24 mouse cellular contexts compared by ENCODE assay signal in the genomic region with DNA sequence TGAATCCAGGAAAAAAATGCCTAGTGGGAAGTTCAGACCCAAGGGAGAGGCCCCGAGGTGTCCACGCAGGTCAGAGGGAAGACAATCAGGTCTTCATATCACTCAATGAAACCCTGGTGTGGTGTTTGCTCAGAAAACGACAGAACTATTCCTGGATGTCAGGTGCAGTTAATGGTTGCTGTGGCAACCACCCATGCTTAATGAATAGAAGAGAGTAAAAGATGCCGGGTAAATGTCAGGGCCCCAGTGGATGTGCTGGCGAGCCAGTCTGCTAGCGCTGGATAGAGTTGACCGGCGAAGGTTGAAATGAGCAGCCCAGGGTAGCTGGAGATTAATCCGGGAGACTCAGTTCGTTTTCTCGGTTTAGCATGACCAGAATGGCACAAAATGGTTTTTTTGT.
DNase-seq lines count a peak whose midpoint lies in the region; ATAC-seq and TF ChIP-seq lines count a peak whose summit lies in the region.
"Had no signal": no experiment of that assay in that cellular context is flagged by ENCODE, and none has a peak within 500 bp of the region (broad histone marks: within the 10 kb centered on the region; RNA-seq: fewer than 3 reads in every experiment).

No protein-coding gene starts in this region.

- no peak overlapping the region for H3K9ac ChIP-seq in forebrain, embryonic 12.5 days
- H3K9ac ChIP-seq in forebrain, embryonic 15.5 days (replicated peaks): no peak overlapping the region
- H3K9ac ChIP-seq in hindbrain, embryonic 13.5 days: no peak overlapping the region
- H3K9ac ChIP-seq in midbrain, embryonic 14.5 days (replicated peaks; ENCODE audit: low read length): no peak overlapping the region
- H3K9ac ChIP-seq: embryonic facial prominence, embryonic 13.5 days; limb, embryonic 12.5 days; liver, embryonic 12.5 days; stomach, embryonic 15.5 days had no signal

- no peak overlapping the region for H3K27ac ChIP-seq in forebrain, embryonic 12.5 days
- H3K27ac ChIP-seq in forebrain, embryonic 15.5 days (replicated peaks): no peak overlapping the region; the same call in 1 of the 2 replicates
- 0 out of 2 replicates have a peak overlapping the region, but pooled peaks have one; percentile 39 for H3K27ac ChIP-seq in layer of hippocampus, adult 2 months
- peak overlapping the region; percentile 13 for H3K27ac ChIP-seq in hindbrain, embryonic 13.5 days
- H3K27ac ChIP-seq in midbrain, embryonic 14.5 days (replicated peaks; ENCODE audit: low read depth, low read length): 0 out of 2 replicates have a peak overlapping the region, but pooled peaks have one; percentile 20
- H3K27ac ChIP-seq: embryonic facial prominence, embryonic 13.5 days; kidney, postnatal 0 days; limb, embryonic 12.5 days; liver, embryonic 12.5 days; stomach, embryonic 15.5 days had no signal

- TF ChIP-seq CTCF in layer of hippocampus, adult 2 months (conservative IDR thresholded peaks at IDR 0.05): no peak

- peak; percentile 73 for ATAC-seq in forebrain, embryonic 12.5 days (ENCODE audit: low FRiP score)
- ATAC-seq in forebrain, embryonic 15.5 days (replicated peaks): no peak
- no peak for ATAC-seq in hindbrain, embryonic 13.5 days (ENCODE audit: low FRiP score)
- no peak for ATAC-seq in midbrain, embryonic 14.5 days (ENCODE audit: low FRiP score, low TSS enrichment)
- ATAC-seq: activated CD4-positive, CD25-positive, alpha-beta regulatory T cell, adult 4 months; liver, embryonic 12.5 days had no signal

- H3K4me3 ChIP-seq in forebrain, embryonic 12.5 days (replicated peaks): no peak overlapping the region
- H3K4me3 ChIP-seq in forebrain, embryonic 15.5 days: no peak overlapping the region
- no peak overlapping the region for H3K4me3 ChIP-seq in layer of hippocampus, adult 2 months
- no peak overlapping the region for H3K4me3 ChIP-seq in hindbrain, embryonic 13.5 days
- no peak overlapping the region for H3K4me3 ChIP-seq in midbrain, embryonic 14.5 days (replicated peaks; ENCODE audit: low read depth, low read length)
- H3K4me3 ChIP-seq: embryonic facial prominence, embryonic 13.5 days; limb, embryonic 12.5 days; liver, embryonic 12.5 days; stomach, embryonic 15.5 days had no signal

- H3K4me1 ChIP-seq in forebrain, embryonic 12.5 days: peaks cover 13% of the 10 kb centered on the region
- peaks cover 16% of the 10 kb centered on the region for H3K4me1 ChIP-seq in forebrain, embryonic 15.5 days
- peaks cover 12% of the 10 kb centered on the region for H3K4me1 ChIP-seq in hindbrain, embryonic 13.5 days (replicated peaks)
- 0 out of 2 replicates have a peak, but pooled peaks cover 8% of the 10 kb centered on the region for H3K4me1 ChIP-seq in midbrain, embryonic 14.5 days (ENCODE audit: control insufficient read depth, insufficient read depth, low read length)
- H3K4me1 ChIP-seq: embryonic facial prominence, embryonic 13.5 days; limb, embryonic 12.5 days; liver, embryonic 12.5 days; stomach, embryonic 15.5 days had no signal

- 35% methylated on average over 11 of the region's 11 CpGs for WGBS in forebrain, embryonic 12.5 days
- WGBS in forebrain, embryonic 15.5 days: 29% methylated on average over 11 of the region's 11 CpGs
- 40% methylated on average over 11 of the region's 11 CpGs for WGBS in hindbrain, embryonic 13.5 days
- 26% methylated on average over 11 of the region's 11 CpGs for WGBS in midbrain, embryonic 14.5 days

- no peaks in the 10 kb centered on the region for H3K27me3 ChIP-seq in forebrain, embryonic 12.5 days
- H3K27me3 ChIP-seq in forebrain, embryonic 15.5 days: no peaks in the 10 kb centered on the region
- no peaks in the 10 kb centered on the region for H3K27me3 ChIP-seq in hindbrain, embryonic 13.5 days
- no peaks in the 10 kb centered on the region for H3K27me3 ChIP-seq in midbrain, embryonic 14.5 days (ENCODE audit: control insufficient read depth, insufficient read depth, low read length)
- H3K27me3 ChIP-seq: embryonic facial prominence, embryonic 13.5 days; limb, embryonic 12.5 days; liver, embryonic 12.5 days; stomach, embryonic 15.5 days had no signal

- H3K9me3 ChIP-seq in forebrain, embryonic 12.5 days: no peaks in the 10 kb centered on the region
- H3K9me3 ChIP-seq in forebrain, embryonic 15.5 days: no peaks in the 10 kb centered on the region
- H3K9me3 ChIP-seq in hindbrain, embryonic 13.5 days: no peaks in the 10 kb centered on the region
- no peaks in the 10 kb centered on the region for H3K9me3 ChIP-seq in midbrain, embryonic 14.5 days (ENCODE audit: control insufficient read depth, low read length)
- H3K9me3 ChIP-seq: embryonic facial prominence, embryonic 13.5 days; limb, embryonic 12.5 days; liver, embryonic 12.5 days; stomach, embryonic 15.5 days had no signal

- H3K36me3 ChIP-seq in forebrain, embryonic 12.5 days (replicated peaks): no peaks in the 10 kb centered on the region
- no peaks in the 10 kb centered on the region for H3K36me3 ChIP-seq in forebrain, embryonic 15.5 days
- H3K36me3 ChIP-seq in hindbrain, embryonic 13.5 days: no peaks in the 10 kb centered on the region
- H3K36me3 ChIP-seq in midbrain, embryonic 14.5 days (ENCODE audit: control insufficient read depth, insufficient read depth, low read length): no peaks in the 10 kb centered on the region
- H3K36me3 ChIP-seq: embryonic facial prominence, embryonic 13.5 days; limb, embryonic 12.5 days; liver, embryonic 12.5 days; stomach, embryonic 15.5 days had no signal

- no peak overlapping the region for H3K4me2 ChIP-seq in forebrain, embryonic 12.5 days
- H3K4me2 ChIP-seq in forebrain, embryonic 15.5 days (replicated peaks): no peak overlapping the region
- H3K4me2 ChIP-seq in hindbrain, embryonic 13.5 days: no peak overlapping the region
- H3K4me2 ChIP-seq in midbrain, embryonic 14.5 days (ENCODE audit: low read length): no peak overlapping the region
- H3K4me2 ChIP-seq: embryonic facial prominence, embryonic 13.5 days; heart, embryonic 11.5 days; limb, embryonic 12.5 days; liver, embryonic 12.5 days; stomach, embryonic 15.5 days had no signal

- DNase-seq in layer of hippocampus, adult 2 months (ENCODE audit: low spot score in 2 of 2): no peak
- DNase-seq in layer of hippocampus, adult 9-11 months: no peak
- peak; percentile 71 for DNase-seq in midbrain, embryonic 14.5 days
- DNase-seq in heart, adult 8-10 months (ENCODE audit: low spot score): no peak
- no peak for DNase-seq in thymus, postnatal 0 days (ENCODE audit: low spot score)
- DNase-seq: adrenal gland, adult 8-10 months; cerebellum, adult 8-10 months; cerebellum, postnatal 36 days; embryo, embryonic 11 days; kidney, adult 11 months; lung, adult 2 months; lung, postnatal 14 days; right cerebral cortex, adult 18-20 months; thymus, postnatal 36 days had no signal

Comparison
In these comparisons a context has a peak if more than half of its experiments do, and no peak if none do; other contexts are left out.
1. H3K27ac ChIP-seq: peak in layer of hippocampus, adult 2 months (single experiment), hindbrain, embryonic 13.5 days (single experiment) and midbrain, embryonic 14.5 days (single experiment); none in forebrain, embryonic 12.5 days (single experiment) and forebrain, embryonic 15.5 days (single experiment).